Mouse (Mus musculus) limb, embryonic 14.5 days (tissue): Measurements from ENCODE around the gene Ucp2. TPM values are rescaled to one million over a fixed set of nuclear protein-coding genes. Genes with fewer than 3 reads are reported as not detected.

Source experiments
- ATAC-seq: fragments of 200-750 bp; cut with Nextera tagmentation; 2 replicates; pipeline ENCODE4 v1.8.0; 2017; ENCODE audit warnings: low read depth, moderate number of reproducible peaks, moderate TSS enrichment; ENCODE audit not compliant: low FRiP score
- DNase-seq: peaks from one replicate; pipeline ENCODE4 v3.0.0-alpha.2; 2015; ENCODE audit warnings: low spot score
- H3K27ac ChIP-seq: fragments of 300-500 bp; sonication (generic); replicated peaks from 2 replicates; pipeline ENCODE4 v1.5.1; 2014; ENCODE audit warnings: low read depth, mild to moderate bottlenecking, low read length, moderate library complexity, mixed read lengths
- H3K27me3 ChIP-seq: fragments of 300-500 bp; sonication (generic); 2 replicates; pipeline ENCODE4 v1.6.1; 2014; ENCODE audit warnings: low read length, mixed read lengths; ENCODE audit not compliant: control insufficient read depth, insufficient read depth
- H3K36me3 ChIP-seq: fragments of 300-500 bp; sonication (generic); 2 replicates; pipeline ENCODE4 v1.6.1; 2014; ENCODE audit warnings: mild to moderate bottlenecking, low read length, moderate library complexity, mixed read lengths; ENCODE audit not compliant: control insufficient read depth, insufficient read depth
- H3K4me1 ChIP-seq: fragments of 300-500 bp; sonication (generic); 2 replicates; pipeline ENCODE4 v1.6.1; 2014; ENCODE audit warnings: antibody characterized with exemption, low read length, mixed read lengths; ENCODE audit not compliant: control insufficient read depth, insufficient read depth
- H3K4me2 ChIP-seq: fragments of 300-500 bp; sonication (generic); replicated peaks from 2 replicates; pipeline ENCODE4 v1.6.1; 2014; ENCODE audit warnings: low read depth, mild to moderate bottlenecking, low read length, moderate library complexity; ENCODE audit not compliant: severe bottlenecking
- H3K4me3 ChIP-seq: fragments of 300-500 bp; sonication (generic); replicated peaks from 2 replicates; pipeline ENCODE4 v1.5.1; 2014; ENCODE audit warnings: low read length
- H3K9ac ChIP-seq: fragments of 300-500 bp; sonication (generic); 2 replicates; pipeline ENCODE4 v1.6.1; 2014; ENCODE audit warnings: mild to moderate bottlenecking, low read depth, low read length, moderate library complexity; ENCODE audit not compliant: severe bottlenecking
- H3K9me3 ChIP-seq: fragments of 300-500 bp; sonication (generic); 2 replicates; pipeline ENCODE4 v1.6.1; 2016; ENCODE audit warnings: low read length; ENCODE audit not compliant: control insufficient read depth
- POLR2A ChIP-seq: fragments of 200-500 bp; IDR thresholded peaks from 2 replicates; pipeline ENCODE4 v1.8.0; 2012; ENCODE audit warnings: inconsistent platforms, mild to moderate bottlenecking, moderate library complexity, borderline replicate concordance; ENCODE audit not compliant: insufficient read depth, insufficient read length; ENCODE audit errors: extremely low read depth
- WGBS: fragments of 180-500 bp; shearing (Covaris S2); extraction: QIAGEN DNeasy Blood & Tissue Kit; methylation state at CpG from one replicate; pipeline ENCODE4 v1.1.7; 2014; 5-methylcytosine and 5-hydroxymethylcytosine counted together
- polyA plus RNA-seq, 2 experiments: library from polyadenylated mRNA; depleted of rRNA in 1 of 2; stranded (reverse) in 1 of 2; unstranded in 1 of 2; fragments of >200 nt; fragmentation: Nextera tagmentation in 1 of 2; extraction: Ambion mirVana in 1 of 2; gene quantifications; 2 replicates each; pipeline versions ENCODE4 v1.2.1 to v1.2.3; 2012 to 2014

Gene Ucp2
- polyA plus RNA-seq, 2 experiments: 104 to 152 TPM

- ATAC-seq (no peak), DNase-seq (no peak)
- H3K4me1 ChIP-seq: no peaks in the 10 kb centered on the region
- H3K36me3 ChIP-seq: peaks cover 17% of the 10 kb centered on the region
- 100% methylated on average over 1 of the region's 1 CpGs for WGBS
- no peak overlapping the region for H3K9ac ChIP-seq
- no peak for TF ChIP-seq POLR2A
- H3K4me3 ChIP-seq: no peak overlapping the region
- no peak overlapping the region for H3K27ac ChIP-seq
- no peaks in the 10 kb centered on the region for H3K9me3 ChIP-seq
- no peaks in the 10 kb centered on the region for H3K27me3 ChIP-seq
- H3K4me2 ChIP-seq: no peak overlapping the region
Measured at GRCm38 (mm10) chr7:100471407-100471797, 21.7 kb upstream of the Ucp2 start.

DNA sequence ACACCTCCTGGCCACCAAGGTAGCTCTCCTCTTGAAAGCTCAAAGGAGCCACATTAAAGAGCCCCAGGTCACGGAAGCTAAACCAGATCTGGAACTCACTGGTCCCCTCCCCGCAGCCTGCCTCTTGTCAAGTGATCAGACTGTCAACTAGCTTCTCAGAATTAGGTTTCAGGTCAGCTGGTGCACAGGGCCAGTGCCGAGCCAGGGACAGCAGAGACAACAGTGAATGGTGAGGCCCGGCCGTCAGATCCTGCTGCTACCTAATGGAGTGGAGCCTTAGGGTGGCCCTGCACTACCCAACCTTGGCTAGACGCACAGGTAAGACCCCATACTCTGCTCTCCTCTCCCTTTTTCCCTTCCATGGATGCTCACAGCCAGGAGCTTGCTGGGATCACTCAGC is 20.4 kb upstream of the Ucp2 start, which contains the start of gene Ucp3:
Gene Ucp3, plus strand, starts transcription at position 214 of the 400 bp plus-strand sequence.
- 83% methylated on average over 6 of the region's 6 CpGs for WGBS
- no peak within 1 kb of the TSS for H3K27ac ChIP-seq
- H3K4me1 ChIP-seq: no peaks in the 10 kb centered on the region
- DNase-seq (no peak), ATAC-seq (no peak)
- H3K4me2 ChIP-seq: no peak within 1 kb of the TSS
- no peaks in the 10 kb centered on the region for H3K27me3 ChIP-seq
- peaks cover 17% of the 10 kb centered on the region for H3K36me3 ChIP-seq
- no peak within 1 kb of the TSS for H3K9ac ChIP-seq
- no peak for TF ChIP-seq POLR2A
- no peak within 1 kb of the TSS for H3K4me3 ChIP-seq
- no peaks in the 10 kb centered on the region for H3K9me3 ChIP-seq

DNA sequence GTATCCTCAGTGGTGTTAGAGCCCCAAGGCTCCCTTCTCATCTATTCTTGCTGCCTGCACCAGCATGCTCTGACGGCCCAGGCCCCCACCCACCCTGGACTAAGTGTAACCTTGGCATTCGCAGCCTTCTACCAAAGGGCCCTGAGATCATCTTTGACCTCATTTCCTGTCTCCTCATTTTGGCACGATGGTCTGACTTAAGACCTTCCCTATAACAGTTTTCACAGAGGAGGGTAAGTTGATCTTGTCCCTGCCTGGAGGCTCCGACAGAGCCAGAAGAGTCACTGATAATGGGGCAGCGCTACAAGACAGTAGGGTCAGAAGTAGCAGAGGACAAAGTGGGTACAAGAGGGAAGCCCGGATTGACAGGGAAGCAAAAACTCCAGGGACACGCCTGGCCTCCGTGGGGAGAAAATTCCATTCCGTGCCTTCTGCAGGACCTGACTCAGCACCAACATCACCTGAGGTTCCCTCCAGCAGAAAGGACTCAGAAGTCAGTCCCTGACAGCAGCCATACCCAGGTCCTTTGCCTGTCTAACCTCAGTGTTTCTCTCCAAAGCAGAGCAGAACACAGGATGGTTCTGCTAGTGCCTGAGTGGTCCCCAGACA is 19.2 kb upstream of the Ucp2 start:
- Histone ChIP-seq H3K4me1 (no peaks in the 10 kb centered on the region), H3K9me3 (no peaks in the 10 kb centered on the region), H3K27me3 (no peaks in the 10 kb centered on the region), H3K36me3 (peaks cover 14% of the 10 kb centered on the region), H3K9ac (no peak overlapping the region), H3K4me3 (no peak overlapping the region), H3K4me2 (no peak overlapping the region), H3K27ac (no peak overlapping the region)
- ATAC-seq: no peak
- TF ChIP-seq POLR2A: no peak
- no peak for DNase-seq
- 81% methylated on average over 9 of the region's 9 CpGs for WGBS

DNA sequence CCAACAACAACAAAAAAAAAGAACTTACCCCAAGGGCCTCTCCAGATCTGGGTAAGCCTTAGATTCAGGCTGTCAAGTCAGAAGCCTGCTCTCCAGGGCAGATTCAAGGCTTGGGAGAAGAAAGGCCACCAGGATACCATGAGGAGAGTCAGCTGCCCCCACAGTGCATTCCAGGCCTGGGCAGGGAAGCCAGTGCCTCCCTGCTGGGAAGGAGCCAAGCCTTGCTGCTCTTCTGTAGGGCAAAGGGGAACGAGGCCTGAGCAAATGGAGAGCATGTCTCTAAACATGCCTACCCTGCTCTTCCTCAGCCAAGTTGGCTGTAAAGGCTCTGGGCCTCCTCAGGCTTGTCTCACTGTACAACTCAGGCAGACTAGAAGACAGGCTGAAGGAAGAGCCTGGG is 18.5 kb upstream of the Ucp2 start:
- Histone ChIP-seq H3K27ac (no peak overlapping the region), H3K4me1 (no peaks in the 10 kb centered on the region), H3K9me3 (no peaks in the 10 kb centered on the region), H3K4me2 (no peak overlapping the region), H3K4me3 (no peak overlapping the region), H3K36me3 (peaks cover 6% of the 10 kb centered on the region; the same call in 1 of the 2 replicates), H3K9ac (no peak overlapping the region), H3K27me3 (no peaks in the 10 kb centered on the region)
- no peak for ATAC-seq
- TF ChIP-seq POLR2A: no peak
- 61% methylated on average over 1 of the region's 1 CpGs for WGBS
- DNase-seq: no peak

DNA sequence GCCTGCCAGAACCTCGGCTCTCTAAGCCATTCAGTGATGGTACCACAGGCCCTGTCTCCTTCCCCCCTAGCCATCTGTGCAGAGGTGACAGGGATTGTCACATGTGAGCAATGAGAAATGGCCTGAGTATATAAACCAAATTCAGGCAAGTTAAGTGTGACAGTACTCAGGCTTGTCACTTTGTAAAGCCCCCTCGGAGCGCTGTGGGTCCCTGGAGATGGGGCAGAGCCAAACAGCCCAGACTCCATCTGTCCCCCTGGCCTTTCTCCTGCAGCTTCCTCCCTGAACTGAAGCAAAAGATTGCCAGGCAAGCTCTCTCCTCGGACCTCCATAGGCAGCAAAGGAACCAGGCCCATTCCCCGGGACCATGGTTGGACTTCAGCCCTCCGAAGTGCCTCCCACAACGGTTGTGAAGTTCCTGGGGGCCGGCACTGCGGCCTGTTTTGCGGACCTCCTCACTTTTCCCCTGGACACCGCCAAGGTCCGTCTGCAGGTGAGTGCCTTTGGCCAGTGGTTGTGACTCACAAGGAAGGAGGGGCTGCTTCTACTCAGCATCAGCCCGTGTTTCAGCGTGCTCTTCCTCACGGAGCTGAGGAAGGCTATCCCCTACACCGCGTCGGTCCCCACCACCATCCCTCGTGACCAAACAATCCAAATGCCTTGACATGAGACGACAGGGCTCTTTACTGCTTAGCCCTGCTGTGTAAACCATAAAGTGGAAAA is 13.9 kb upstream of the Ucp2 start:
- TF ChIP-seq POLR2A: no peak
- H3K36me3 ChIP-seq: no peaks in the 10 kb centered on the region
- DNase-seq (no peak), ATAC-seq (no peak)
- no peak overlapping the region for H3K4me3 ChIP-seq
- no peak overlapping the region for H3K27ac ChIP-seq
- no peak overlapping the region for H3K4me2 ChIP-seq
- no peaks in the 10 kb centered on the region for H3K27me3 ChIP-seq
- H3K9ac ChIP-seq: no peak overlapping the region
- no peaks in the 10 kb centered on the region for H3K9me3 ChIP-seq
- 71% methylated on average over 20 of the region's 20 CpGs for WGBS
- H3K4me1 ChIP-seq: no peaks in the 10 kb centered on the region
